Mouse (Mus musculus): ENCODE results near the gene Myocd.
A peak's percentile ranks its signal among the peaks of the same experiment; 100 is the strongest.

Gene Myocd

DNA sequence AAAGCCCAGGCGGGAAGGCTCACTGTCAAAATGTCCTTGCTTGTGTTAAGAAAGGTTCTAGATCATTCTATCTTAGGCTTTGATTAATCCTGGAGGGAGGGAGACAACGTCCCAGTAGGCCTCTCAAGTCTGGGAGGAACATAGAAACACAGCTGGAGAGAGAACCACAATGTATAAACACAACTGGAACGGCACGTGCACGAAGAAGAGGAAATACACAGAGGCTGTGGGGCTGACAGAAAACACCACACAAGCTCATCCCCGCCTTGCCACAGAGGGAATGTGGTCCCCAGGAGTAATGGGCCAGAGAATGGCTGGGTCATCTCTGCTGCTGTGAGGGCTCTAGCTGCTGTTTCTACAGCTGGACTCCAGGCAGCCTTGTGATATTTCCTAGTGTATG is 58.1 kb downstream of the Myocd start:
- DNase-seq: no peak

- no peak for DNase-seq
Measured at GRCm38 (mm10) chr11:65209441-65209840, 60.3 kb downstream of the Myocd start.

GRCm38 (mm10) chr11:65205306-65205705 is 64.5 kb downstream of the Myocd start:
- no peak for DNase-seq

DNA sequence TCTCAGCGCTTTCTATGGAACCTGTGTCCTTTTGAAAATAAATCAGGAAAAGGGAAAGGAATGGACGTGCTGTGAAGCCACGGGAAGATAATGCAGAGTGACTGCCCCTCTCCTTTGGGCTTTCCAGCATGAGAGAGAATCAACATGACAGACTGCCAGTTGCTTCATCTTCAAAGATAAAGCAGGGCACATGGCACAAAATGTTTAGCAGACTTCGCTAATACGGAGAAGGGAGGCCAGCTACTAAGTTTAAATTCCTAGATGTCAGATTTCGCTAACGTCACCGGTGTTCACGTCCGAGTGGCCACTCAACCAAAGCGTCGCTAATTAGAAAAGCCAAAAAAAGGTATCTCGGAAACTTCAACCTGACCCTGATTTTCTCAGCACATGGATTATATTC is 65.1 kb downstream of the Myocd start:
- DNase-seq: no peak

- no peak for DNase-seq
Measured at GRCm38 (mm10) chr11:65203020-65203419, 66.8 kb downstream of the Myocd start.

- no peak for DNase-seq
Measured at GRCm38 (mm10) chr11:65202236-65202635, 67.6 kb downstream of the Myocd start.

GRCm38 (mm10) chr11:65198026-65198425 is 71.8 kb downstream of the Myocd start:
- no peak for DNase-seq

GRCm38 (mm10) chr11:65197280-65197679 is 72.5 kb downstream of the Myocd start:
- DNase-seq: peak; percentile 76

DNA sequence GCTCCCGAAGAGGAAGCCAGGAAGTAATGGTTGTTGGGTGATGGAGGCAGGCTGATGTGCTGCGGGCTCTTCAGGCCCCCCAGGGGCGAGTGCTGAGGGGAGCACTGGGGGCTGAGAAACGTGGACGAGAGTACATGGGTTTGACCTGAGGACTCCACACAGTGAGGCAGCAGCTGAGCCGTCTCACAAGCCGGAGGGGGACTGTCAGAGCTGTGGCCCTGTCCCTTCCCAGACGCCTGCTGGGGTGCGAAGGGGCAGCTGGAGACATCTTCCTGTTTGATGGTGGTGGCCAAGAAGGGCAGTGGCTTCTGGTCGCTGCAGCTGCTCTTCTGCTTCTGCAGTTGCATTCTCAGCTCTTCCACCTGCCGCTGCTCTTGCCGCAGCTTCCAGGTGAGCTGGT is 82.8 kb downstream of the Myocd start:
- no peak for DNase-seq

GRCm38 (mm10) chr11:65185114-65185513 is 84.7 kb downstream of the Myocd start:
- no peak for DNase-seq

GRCm38 (mm10) chr11:65170121-65170750 is 99.6 kb downstream of the Myocd start:
- DNase-seq: no peak

DNA sequence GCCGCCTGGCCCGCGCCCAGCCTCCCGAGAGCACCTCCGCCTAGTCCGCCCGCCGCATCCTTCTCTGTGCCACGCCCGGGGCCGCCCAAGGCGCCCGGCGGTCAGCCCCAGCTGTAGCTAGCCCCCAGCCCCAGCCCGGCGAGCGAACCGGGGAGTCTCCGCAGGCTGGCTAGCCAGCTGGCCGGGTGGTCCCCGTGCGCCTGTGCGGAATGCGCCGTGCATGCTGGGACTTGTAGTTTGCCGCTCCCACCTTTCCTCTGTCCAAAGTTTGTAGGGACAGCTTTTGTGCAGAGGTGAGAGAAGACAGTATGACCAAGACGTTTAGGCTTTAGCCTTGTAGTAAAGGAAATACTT is 107.0 kb downstream of the Myocd start, which contains the start of gene Arhgap44:
Arhgap44 (minus strand) TSS at position 195 of the 354 bp plus-strand sequence.
- DNase-seq: peak; percentile 77

DNA sequence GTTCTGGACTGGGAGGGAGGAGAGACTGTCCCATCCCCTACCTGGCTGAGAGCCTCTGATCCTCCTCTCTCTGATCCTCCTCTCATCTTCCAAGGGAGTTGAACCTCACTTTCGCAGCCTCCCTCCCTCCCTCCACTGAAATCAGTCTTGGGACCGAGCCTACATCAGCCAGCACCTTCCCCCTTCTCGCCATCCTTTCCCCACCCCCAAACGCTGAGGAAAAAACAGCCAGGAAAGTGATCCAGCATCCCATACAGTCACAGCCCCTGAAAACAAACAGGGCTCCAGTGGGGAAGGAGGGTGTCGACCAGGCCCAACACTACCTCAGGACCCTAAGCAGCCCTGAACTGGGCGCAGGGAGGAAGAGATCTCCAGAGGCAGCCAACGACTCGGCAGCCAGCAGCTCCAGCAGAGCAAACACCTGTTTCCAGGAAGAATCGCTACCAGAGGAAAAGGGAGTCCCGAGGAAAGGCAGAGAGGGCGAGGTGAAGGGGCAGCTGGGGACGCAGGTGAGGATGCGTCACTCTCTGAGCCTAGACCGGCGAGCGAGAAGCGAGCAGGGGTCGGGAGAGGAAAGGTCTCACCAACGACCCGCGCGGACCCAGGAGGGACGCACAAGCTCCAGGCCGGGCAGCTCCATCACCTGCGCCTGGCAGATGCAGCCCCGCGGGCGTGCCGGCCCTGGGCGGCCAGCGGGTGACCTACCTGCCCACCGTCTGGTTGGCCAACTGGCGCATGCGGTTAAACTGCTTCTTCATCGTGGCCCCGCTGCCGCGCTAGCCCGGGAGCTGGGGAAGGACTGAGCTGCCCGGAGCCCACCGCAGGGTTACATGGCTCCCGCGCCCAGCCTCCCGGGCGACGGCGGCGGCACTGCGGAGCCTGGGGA is 107.7 kb downstream of the Myocd start:
- DNase-seq: peak; percentile 73

- no peak for DNase-seq
Measured at GRCm38 (mm10) chr11:65160991-65161880, 108.6 kb downstream of the Myocd start.

- DNase-seq: no peak
Measured at GRCm38 (mm10) chr11:65159791-65160190, 110.0 kb downstream of the Myocd start, which contains the start of gene 1700086D15Rik. Gene 1700086D15Rik, minus strand, starts transcription at chr11:65159891.

DNA sequence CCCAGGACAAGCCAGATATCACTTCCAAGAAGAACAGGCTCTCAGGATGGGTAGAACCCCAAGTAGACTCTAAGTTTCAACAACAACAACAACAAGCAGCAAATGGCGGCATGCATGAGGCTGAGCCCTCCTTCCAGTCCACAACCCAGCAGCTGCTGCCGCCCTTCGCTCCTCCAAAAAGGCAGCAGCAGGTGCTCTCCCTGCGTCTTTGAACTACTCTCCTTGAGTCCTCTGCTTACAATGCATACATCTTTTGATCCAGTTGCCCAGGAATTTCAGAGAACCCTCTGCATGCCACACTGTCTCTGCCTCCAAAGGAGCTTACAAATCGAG is 111.2 kb downstream of the Myocd start:
- DNase-seq: no peak

DNA sequence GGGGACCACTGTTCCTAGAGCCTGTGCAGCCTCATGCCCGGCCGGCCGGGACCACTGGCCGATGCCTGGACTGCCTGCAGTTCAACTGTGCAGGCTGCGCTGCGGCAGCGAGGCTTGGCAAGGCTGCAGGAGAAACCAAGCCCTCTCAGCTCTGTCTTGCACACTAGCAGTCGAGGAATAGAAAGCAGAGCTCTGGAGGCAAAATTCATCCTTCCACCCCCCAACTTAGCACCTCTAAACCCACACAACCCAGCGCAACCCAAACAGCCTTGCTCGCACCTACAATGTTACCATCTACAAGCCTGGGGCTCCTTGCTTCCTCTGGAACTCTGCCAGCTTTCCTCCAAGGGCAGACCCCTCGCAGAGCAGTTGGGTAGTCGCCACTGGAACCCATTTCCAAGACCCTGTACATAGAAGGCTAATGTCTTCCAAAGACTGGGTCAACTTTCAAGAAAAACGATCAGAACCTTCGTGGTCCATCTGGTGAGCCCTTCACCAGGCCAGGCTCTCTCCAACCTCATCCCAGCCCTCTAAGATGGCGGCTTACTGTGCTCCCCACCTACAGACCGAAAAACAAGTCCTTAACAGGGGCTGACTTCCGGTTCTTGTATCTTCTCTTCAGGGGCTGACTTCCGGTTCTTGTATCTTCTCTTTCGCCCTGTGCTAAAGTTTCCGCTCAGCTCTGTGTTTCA is 111.7 kb downstream of the Myocd start:
- no peak for DNase-seq

- DNase-seq: peak; percentile 43
Measured at GRCm38 (mm10) chr11:65153006-65153405, 116.8 kb downstream of the Myocd start.

GRCm38 (mm10) chr11:65148441-65148840 is 121.3 kb downstream of the Myocd start:
- no peak for DNase-seq

DNA sequence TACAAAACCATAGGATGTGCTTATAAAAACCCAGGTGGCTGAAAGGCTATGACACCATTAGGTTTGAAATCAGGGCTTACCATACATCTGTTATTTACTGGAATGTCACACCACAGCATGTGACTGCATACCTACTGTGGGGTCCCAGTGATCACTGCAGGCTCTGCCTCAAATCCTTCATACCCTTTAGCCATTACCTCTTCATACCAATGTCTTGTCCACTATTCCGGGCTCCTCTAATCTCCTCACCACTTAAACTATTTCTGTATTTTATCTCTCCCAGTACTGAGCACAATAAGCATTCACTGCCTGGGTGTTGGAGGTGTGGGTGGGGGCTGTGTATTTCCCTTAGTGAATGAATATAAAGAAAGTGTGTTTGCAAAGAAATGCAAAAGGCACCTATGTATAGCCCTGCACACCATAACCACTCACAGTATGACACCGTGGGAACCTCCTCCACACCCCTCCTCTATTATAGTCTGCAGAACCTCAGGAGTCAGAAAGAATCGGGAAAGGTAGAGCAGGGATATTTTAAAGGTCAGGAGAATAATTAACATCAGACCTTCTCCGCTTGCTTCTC is 126.9 kb downstream of the Myocd start:
- no peak for DNase-seq

- no peak for DNase-seq
Measured at GRCm38 (mm10) chr11:65139030-65139429, 130.8 kb downstream of the Myocd start.

GRCm38 (mm10) chr11:65137145-65137652 is 132.6 kb downstream of the Myocd start:
- DNase-seq: no peak
